Mouse (Mus musculus) testis, adult 2 months (tissue): ENCODE measurements around the gene Clstn1.

Source experiments
- CTCF ChIP-seq: fragments of 200-500 bp; IDR thresholded peaks from 2 replicates; pipeline ENCODE4 v1.5.1; 2012; ENCODE audit warnings: low read depth, mild to moderate bottlenecking, inconsistent platforms, low read length, moderate library complexity; ENCODE audit not compliant: control insufficient read depth, insufficient read depth, insufficient replicate concordance
- POLR2A ChIP-seq: fragments of 200-500 bp; IDR thresholded peaks from 2 replicates; pipeline ENCODE4 v1.6.1; 2012; ENCODE audit warnings: low read depth, mild to moderate bottlenecking, inconsistent platforms, low read length, moderate library complexity; ENCODE audit not compliant: control insufficient read depth

- TF ChIP-seq CTCF (no peak), POLR2A (no peak)
Measured at GRCm38 (mm10) chr4:149634157-149634556, 47.9 kb downstream of the Clstn1 start.
